ENCODE assay signal across 18 mouse cellular contexts in the genomic region with DNA sequence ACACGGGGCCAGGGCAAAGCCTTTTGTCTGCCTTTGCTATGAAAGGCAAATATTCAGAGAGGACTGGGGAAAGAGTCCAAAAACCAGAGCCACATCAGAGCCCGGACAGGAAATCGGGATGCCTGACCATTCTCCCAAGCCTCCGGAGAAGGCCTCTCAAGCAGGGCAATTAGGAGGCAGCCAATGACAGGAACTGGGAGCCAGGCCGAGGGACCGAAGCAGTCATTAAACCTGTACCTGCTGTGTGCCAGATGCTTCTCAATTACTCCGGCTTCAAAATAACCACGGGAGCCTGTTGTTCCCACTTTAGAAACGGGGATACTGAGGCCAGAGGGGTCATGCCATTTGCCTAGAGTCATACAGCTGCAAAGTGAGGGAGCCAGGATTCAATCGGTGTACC. TPM values are rescaled to one million over a fixed set of nuclear protein-coding genes. Genes with fewer than 3 reads are reported as not detected.
DNase-seq lines count a peak whose midpoint lies in the region; ATAC-seq lines count a peak whose summit lies in the region.
"Had no signal": no experiment of that assay in that cellular context is flagged by ENCODE, and none has a peak within 500 bp of the region (broad histone marks: within the 10 kb centered on the region; RNA-seq: fewer than 3 reads in every experiment).

No protein-coding gene starts in this region.

- no peak overlapping the region for H3K4me2 ChIP-seq in hindbrain, embryonic 16.5 days (ENCODE audit: low read length)
- no peak overlapping the region for H3K4me2 ChIP-seq in hindbrain, embryonic 12.5 days (replicated peaks)
- no peak overlapping the region for H3K4me2 ChIP-seq in midbrain, embryonic 14.5 days (ENCODE audit: low read length)
- H3K4me2 ChIP-seq in midbrain, embryonic 16.5 days (ENCODE audit: low read length) = no peak overlapping the region
- no peak overlapping the region for H3K4me2 ChIP-seq in forebrain, embryonic 16.5 days (ENCODE audit: low read length)
- H3K4me2 ChIP-seq: heart, embryonic 12.5 days; intestine, embryonic 15.5 days; limb, embryonic 12.5 days had no signal

- 0 out of 2 replicates have a peak, but pooled peaks have one; percentile 46 for ATAC-seq in hindbrain, embryonic 16.5 days
- no peak for ATAC-seq in hindbrain, embryonic 12.5 days (ENCODE audit: low FRiP score)
- ATAC-seq in midbrain, embryonic 14.5 days (ENCODE audit: low FRiP score, low TSS enrichment) = no peak
- no peak for ATAC-seq in midbrain, embryonic 16.5 days
- 0 out of 2 replicates have a peak, but pooled peaks have one; percentile 27 for ATAC-seq in forebrain, embryonic 16.5 days
- ATAC-seq: intestine, embryonic 15.5 days had no signal

- DNase-seq in midbrain, embryonic 14.5 days = peak; percentile 25
- no peak for DNase-seq in adrenal gland, adult 18-20 months (ENCODE audit: low spot score in 2 of 2)
- no peak for DNase-seq in testis, postnatal 10 days (ENCODE audit: low spot score)
- DNase-seq: adrenal gland, adult 8-10 months; cerebellum, adult 8-10 months; gastrocnemius, postnatal 36 days; lung, postnatal 10 days; thymus, adult 2 months had no signal

- no peaks in the 10 kb centered on the region for H3K36me3 ChIP-seq in hindbrain, embryonic 16.5 days (ENCODE audit: control insufficient read depth, insufficient read depth, low read length)
- no peaks in the 10 kb centered on the region for H3K36me3 ChIP-seq in hindbrain, embryonic 12.5 days
- H3K36me3 ChIP-seq in midbrain, embryonic 14.5 days (ENCODE audit: control insufficient read depth, insufficient read depth, low read length) = no peaks in the 10 kb centered on the region
- H3K36me3 ChIP-seq in midbrain, embryonic 16.5 days (ENCODE audit: control insufficient read depth, insufficient read depth, low read length) = no peaks in the 10 kb centered on the region
- H3K36me3 ChIP-seq in forebrain, embryonic 16.5 days (ENCODE audit: control insufficient read depth, insufficient read depth) = no peaks in the 10 kb centered on the region
- H3K36me3 ChIP-seq: G1E; heart, embryonic 12.5 days; intestine, embryonic 15.5 days; limb, embryonic 12.5 days had no signal

- no peak overlapping the region for H3K27ac ChIP-seq in hindbrain, embryonic 16.5 days (ENCODE audit: low read depth, low read length)
- no peak overlapping the region for H3K27ac ChIP-seq in hindbrain, embryonic 12.5 days
- no peak overlapping the region for H3K27ac ChIP-seq in midbrain, embryonic 14.5 days (replicated peaks; ENCODE audit: low read depth, low read length)
- H3K27ac ChIP-seq in midbrain, embryonic 16.5 days (ENCODE audit: low read length) = no peak overlapping the region
- no peak overlapping the region for H3K27ac ChIP-seq in forebrain, embryonic 16.5 days (ENCODE audit: low read length)
- H3K27ac ChIP-seq: intestine, embryonic 15.5 days; limb, embryonic 12.5 days; liver, embryonic 14.5 days had no signal

- H3K9me3 ChIP-seq in hindbrain, embryonic 16.5 days (ENCODE audit: control insufficient read depth, low read length) = no peaks in the 10 kb centered on the region
- no peaks in the 10 kb centered on the region for H3K9me3 ChIP-seq in hindbrain, embryonic 12.5 days (replicated peaks)
- no peaks in the 10 kb centered on the region for H3K9me3 ChIP-seq in midbrain, embryonic 14.5 days (ENCODE audit: control insufficient read depth, low read length)
- H3K9me3 ChIP-seq in midbrain, embryonic 16.5 days (replicated peaks; ENCODE audit: control insufficient read depth, low read length, poor library complexity, severe bottlenecking) = no peaks in the 10 kb centered on the region
- H3K9me3 ChIP-seq in forebrain, embryonic 16.5 days (ENCODE audit: control insufficient read depth, low read length) = no peaks in the 10 kb centered on the region
- H3K9me3 ChIP-seq: heart, embryonic 12.5 days; intestine, embryonic 15.5 days; limb, embryonic 12.5 days had no signal

- no peak overlapping the region for H3K9ac ChIP-seq in hindbrain, embryonic 16.5 days (ENCODE audit: low read depth, low read length)
- H3K9ac ChIP-seq in hindbrain, embryonic 12.5 days = no peak overlapping the region
- H3K9ac ChIP-seq in midbrain, embryonic 14.5 days (replicated peaks; ENCODE audit: low read length) = no peak overlapping the region
- no peak overlapping the region for H3K9ac ChIP-seq in midbrain, embryonic 16.5 days (ENCODE audit: low read depth, low read length)
- no peak overlapping the region for H3K9ac ChIP-seq in forebrain, embryonic 16.5 days (replicated peaks; ENCODE audit: low read depth, low read length)
- H3K9ac ChIP-seq: heart, embryonic 12.5 days; intestine, embryonic 15.5 days; limb, embryonic 12.5 days; liver, embryonic 14.5 days had no signal

- no peak overlapping the region for H3K4me3 ChIP-seq in hindbrain, embryonic 16.5 days (ENCODE audit: low read length)
- H3K4me3 ChIP-seq in hindbrain, embryonic 12.5 days = no peak overlapping the region
- H3K4me3 ChIP-seq in midbrain, embryonic 14.5 days (replicated peaks; ENCODE audit: low read depth, low read length) = no peak overlapping the region
- H3K4me3 ChIP-seq in midbrain, embryonic 16.5 days (ENCODE audit: low read depth, low read length) = no peak overlapping the region
- H3K4me3 ChIP-seq in forebrain, embryonic 16.5 days (replicated peaks; ENCODE audit: low read length) = no peak overlapping the region
- H3K4me3 ChIP-seq: heart, embryonic 12.5 days; intestine, embryonic 15.5 days; limb, embryonic 12.5 days had no signal

- H3K27me3 ChIP-seq in hindbrain, embryonic 16.5 days (replicated peaks; ENCODE audit: control insufficient read depth, insufficient read depth, low read length) = no peaks in the 10 kb centered on the region
- peaks cover 10% of the 10 kb centered on the region; the same call in 1 of the 2 replicates for H3K27me3 ChIP-seq in hindbrain, embryonic 12.5 days
- H3K27me3 ChIP-seq in midbrain, embryonic 14.5 days (ENCODE audit: control insufficient read depth, insufficient read depth, low read length) = no peaks in the 10 kb centered on the region; the same call in 1 of the 2 replicates
- H3K27me3 ChIP-seq in midbrain, embryonic 16.5 days (ENCODE audit: control insufficient read depth, insufficient read depth, low read depth, low read length) = no peaks in the 10 kb centered on the region; the same call in 1 of the 2 replicates
- H3K27me3 ChIP-seq in forebrain, embryonic 16.5 days (replicated peaks; ENCODE audit: control insufficient read depth, insufficient read depth, low read length) = no peaks in the 10 kb centered on the region
- H3K27me3 ChIP-seq: heart, embryonic 12.5 days; intestine, embryonic 15.5 days; limb, embryonic 12.5 days had no signal

- no peaks in the 10 kb centered on the region for H3K4me1 ChIP-seq in hindbrain, embryonic 16.5 days (ENCODE audit: control insufficient read depth, insufficient read depth, low read depth, low read length)
- H3K4me1 ChIP-seq in hindbrain, embryonic 12.5 days = peaks cover 7% of the 10 kb centered on the region; the same call in 1 of the 2 replicates
- H3K4me1 ChIP-seq in midbrain, embryonic 14.5 days (ENCODE audit: control insufficient read depth, insufficient read depth, low read length) = peaks cover 4% of the 10 kb centered on the region; the same call in 1 of the 2 replicates
- peaks cover 18% of the 10 kb centered on the region; the same call in 1 of the 2 replicates for H3K4me1 ChIP-seq in midbrain, embryonic 16.5 days (ENCODE audit: control insufficient read depth, insufficient read depth, low read length)
- peaks cover 17% of the 10 kb centered on the region for H3K4me1 ChIP-seq in forebrain, embryonic 16.5 days (replicated peaks; ENCODE audit: control insufficient read depth, insufficient read depth, low read length)
- H3K4me1 ChIP-seq: intestine, embryonic 15.5 days had no signal

- WGBS in hindbrain, embryonic 16.5 days = 35% methylated on average over 10 of the region's 10 CpGs
- WGBS in hindbrain, embryonic 12.5 days = 63% methylated on average over 10 of the region's 10 CpGs
- 69% methylated on average over 10 of the region's 10 CpGs for WGBS in midbrain, embryonic 14.5 days
- 45% methylated on average over 10 of the region's 10 CpGs for WGBS in midbrain, embryonic 16.5 days
- WGBS in forebrain, embryonic 16.5 days = 12% methylated on average over 10 of the region's 10 CpGs

RNA-seq across cellular contexts. Expression of a gene that starts 42.6 kb away (rescaled TPM):
- 3.6 and 5.1 TPM in 2 replicates for polyA plus RNA-seq in hindbrain, embryonic 16.5 days (2015; fragmentation: Nextera tagmentation; extraction: Ambion mirVana)
- polyA plus RNA-seq in hindbrain, embryonic 12.5 days (2016; fragmentation: Nextera tagmentation; extraction: Ambion mirVana) = 2.7 TPM in 2 replicates
- 3.7 TPM in 2 replicates for polyA plus RNA-seq in midbrain, embryonic 14.5 days (2014; fragmentation: Nextera tagmentation; extraction: Ambion mirVana)
- 6.2 and 6.6 TPM in 2 replicates for polyA plus RNA-seq in midbrain, embryonic 16.5 days (2015; fragmentation: Nextera tagmentation; extraction: Ambion mirVana)
- polyA plus RNA-seq in forebrain, embryonic 16.5 days (2015; fragmentation: Nextera tagmentation; extraction: Ambion mirVana) = 1.5 and 2.5 TPM in 2 replicates
- total RNA-seq in adrenal gland, adult 18-20 months (2021) = not detected
- total RNA-seq: megakaryocyte-erythroid progenitor cell, adult 5-6 weeks had no signal
- polyA plus RNA-seq: G1E had no signal

Comparison
In these comparisons a context has a peak if more than half of its experiments do, and no peak if none do; other contexts are left out.
1. ATAC-seq: peak in hindbrain, embryonic 16.5 days (single experiment) and forebrain, embryonic 16.5 days (single experiment); none in hindbrain, embryonic 12.5 days (single experiment), midbrain, embryonic 14.5 days (single experiment) and midbrain, embryonic 16.5 days (single experiment).